Mouse (Mus musculus): ENCODE results near the gene Fgf2. TPM values are rescaled to one million over a fixed set of nuclear protein-coding genes. Genes with fewer than 3 reads are reported as not detected.

The Fgf2 gene
- 0.26 and 0.38 TPM in 2 replicates for polyA plus RNA-seq (2016; fragmentation: Nextera tagmentation; extraction: Ambion mirVana)

- peak within 1 kb of the TSS; percentile 86 for H3K27ac ChIP-seq
- peak; percentile 52 for DNase-seq (ENCODE audit: low spot score)
- peak within 1 kb of the TSS; percentile 86 for H3K4me3 ChIP-seq
- H3K4me1 ChIP-seq (replicated peaks), result peaks cover 18% of the 10 kb centered on the region
- peaks cover 57% of the 10 kb centered on the region for H3K27me3 ChIP-seq (ENCODE audit: insufficient read depth, poor library complexity, severe bottlenecking)
- 1% methylated on average over 75 of the region's 75 CpGs for WGBS
- no peaks in the 10 kb centered on the region; the same call in 1 of the 2 replicates for H3K9me3 ChIP-seq
- no peaks in the 10 kb centered on the region for H3K36me3 ChIP-seq
Measured at GRCm38 (mm10) chr3:37348221-37349165, at the start of gene Fgf2. Gene Fgf2 (plus strand): TSS chr3:37348346.

GRCm38 (mm10) chr3:37299470-37299869, 48.7 kb upstream of the Fgf2 start:
- no peaks in the 10 kb centered on the region for H3K4me1 ChIP-seq (replicated peaks)
- H3K4me3 ChIP-seq, result no peak overlapping the region
- no peak overlapping the region for H3K27ac ChIP-seq
- no peak for DNase-seq (ENCODE audit: low spot score)
- no peaks in the 10 kb centered on the region for H3K36me3 ChIP-seq
- no peaks in the 10 kb centered on the region for H3K27me3 ChIP-seq (ENCODE audit: insufficient read depth, poor library complexity, severe bottlenecking)
- H3K9me3 ChIP-seq, result no peaks in the 10 kb centered on the region
- 83% methylated on average over 3 of the region's 3 CpGs for WGBS

GRCm38 (mm10) chr3:37302685-37303084, 45.5 kb upstream of the Fgf2 start:
- Histone ChIP-seq H3K4me3 (no peak overlapping the region), H3K4me1 (replicated peaks) (no peaks in the 10 kb centered on the region), H3K36me3 (no peaks in the 10 kb centered on the region), H3K9me3 (0 out of 2 replicates have a peak, but pooled peaks cover 7% of the 10 kb centered on the region), H3K27me3 (ENCODE audit: insufficient read depth, poor library complexity, severe bottlenecking) (no peaks in the 10 kb centered on the region), H3K27ac (no peak overlapping the region)
- DNase-seq (ENCODE audit: low spot score), result peak; percentile 48
- WGBS, result 41% methylated on average over 12 of the region's 12 CpGs

- no peaks in the 10 kb centered on the region for H3K27me3 ChIP-seq (ENCODE audit: insufficient read depth, poor library complexity, severe bottlenecking)
- WGBS, result 71% methylated on average over 8 of the region's 8 CpGs
- H3K4me1 ChIP-seq (replicated peaks), result no peaks in the 10 kb centered on the region
- H3K4me3 ChIP-seq, result no peak overlapping the region
- no peaks in the 10 kb centered on the region for H3K36me3 ChIP-seq
- no peak overlapping the region for H3K27ac ChIP-seq
- DNase-seq (ENCODE audit: low spot score), result no peak
- 0 out of 2 replicates have a peak, but pooled peaks cover 7% of the 10 kb centered on the region for H3K9me3 ChIP-seq
Measured at GRCm38 (mm10) chr3:37303392-37304139, 44.6 kb upstream of the Fgf2 start.

GRCm38 (mm10) chr3:37311897-37312369, 36.2 kb upstream of the Fgf2 start:
- H3K4me3 ChIP-seq, result peak overlapping the region; percentile 71
- no peak for DNase-seq (ENCODE audit: low spot score)
- H3K9me3 ChIP-seq, result no peaks in the 10 kb centered on the region
- peaks cover 17% of the 10 kb centered on the region for H3K4me1 ChIP-seq (replicated peaks)
- H3K36me3 ChIP-seq, result no peaks in the 10 kb centered on the region
- peak overlapping the region; percentile 94 for H3K27ac ChIP-seq
- WGBS, result 2% methylated on average over 10 of the region's 10 CpGs
- H3K27me3 ChIP-seq (ENCODE audit: insufficient read depth, poor library complexity, severe bottlenecking), result no peaks in the 10 kb centered on the region

- Histone ChIP-seq H3K4me3 (peak within 1 kb of the TSS; percentile 71), H3K9me3 (no peaks in the 10 kb centered on the region), H3K36me3 (no peaks in the 10 kb centered on the region), H3K4me1 (replicated peaks) (peaks cover 17% of the 10 kb centered on the region), H3K27ac (peak within 1 kb of the TSS; percentile 94), H3K27me3 (ENCODE audit: insufficient read depth, poor library complexity, severe bottlenecking) (no peaks in the 10 kb centered on the region)
- WGBS, result under 1% methylated on average over 54 of the region's 54 CpGs
- peak; percentile 98 for DNase-seq (ENCODE audit: low spot score)
Measured at GRCm38 (mm10) chr3:37312370-37312941, 35.7 kb upstream of the Fgf2 start, which contains the start of the genes Bbs12 and Cetn4. Gene Bbs12 (plus strand): TSS chr3:37312554. Gene Cetn4 (minus strand): TSS chr3:37312708.

- Histone ChIP-seq H3K27me3 (ENCODE audit: insufficient read depth, poor library complexity, severe bottlenecking) (no peaks in the 10 kb centered on the region), H3K4me1 (replicated peaks) (peaks cover 17% of the 10 kb centered on the region), H3K4me3 (peak overlapping the region; percentile 71), H3K36me3 (no peaks in the 10 kb centered on the region), H3K27ac (peak overlapping the region; percentile 23; the same call in 1 of the 2 replicates), H3K9me3 (no peaks in the 10 kb centered on the region)
- DNase-seq (ENCODE audit: low spot score), result no peak
- WGBS, result 57% methylated on average over 1 of the region's 1 CpGs
Measured at GRCm38 (mm10) chr3:37313371-37313770, 34.8 kb upstream of the Fgf2 start.

GRCm38 (mm10) chr3:37316233-37316632, 31.9 kb upstream of the Fgf2 start:
- no peak for DNase-seq (ENCODE audit: low spot score)
- WGBS, result 94% methylated on average over 1 of the region's 1 CpGs
- H3K36me3 ChIP-seq, result peaks cover 23% of the 10 kb centered on the region
- H3K4me1 ChIP-seq (replicated peaks), result peaks cover 17% of the 10 kb centered on the region
- no peak overlapping the region for H3K27ac ChIP-seq
- no peaks in the 10 kb centered on the region for H3K9me3 ChIP-seq
- no peaks in the 10 kb centered on the region for H3K27me3 ChIP-seq (ENCODE audit: insufficient read depth, poor library complexity, severe bottlenecking)
- H3K4me3 ChIP-seq, result no peak overlapping the region

GRCm38 (mm10) chr3:37324310-37324709, 23.8 kb upstream of the Fgf2 start:
- peaks cover 18% of the 10 kb centered on the region for H3K36me3 ChIP-seq
- H3K27me3 ChIP-seq (ENCODE audit: insufficient read depth, poor library complexity, severe bottlenecking), result no peaks in the 10 kb centered on the region
- DNase-seq (ENCODE audit: low spot score), result no peak

GRCm38 (mm10) chr3:37325317-37326112, 22.6 kb upstream of the Fgf2 start:
- H3K4me1 ChIP-seq (replicated peaks), result no peaks in the 10 kb centered on the region
- no peaks in the 10 kb centered on the region for H3K27me3 ChIP-seq (ENCODE audit: insufficient read depth, poor library complexity, severe bottlenecking)
- no peaks in the 10 kb centered on the region for H3K9me3 ChIP-seq
- no peak overlapping the region for H3K4me3 ChIP-seq
- WGBS, result 88% methylated on average over 5 of the region's 5 CpGs
- H3K36me3 ChIP-seq, result peaks cover 7% of the 10 kb centered on the region
- H3K27ac ChIP-seq, result no peak overlapping the region
- no peak for DNase-seq (ENCODE audit: low spot score)

More at GRCm38 (mm10) chr3:37324310-37324709, 23.8 kb upstream of the Fgf2 start:
- Histone ChIP-seq H3K27ac (no peak overlapping the region), H3K4me3 (no peak overlapping the region), H3K4me1 (replicated peaks) (no peaks in the 10 kb centered on the region), H3K9me3 (no peaks in the 10 kb centered on the region)
- WGBS, result 51% methylated on average over 3 of the region's 3 CpGs

- no peak overlapping the region for H3K4me3 ChIP-seq
- no peaks in the 10 kb centered on the region for H3K4me1 ChIP-seq (replicated peaks)
- no peak for DNase-seq (ENCODE audit: low spot score)
- no peaks in the 10 kb centered on the region for H3K27me3 ChIP-seq (ENCODE audit: insufficient read depth, poor library complexity, severe bottlenecking)
- no peak overlapping the region for H3K27ac ChIP-seq
- no peaks in the 10 kb centered on the region for H3K9me3 ChIP-seq
- H3K36me3 ChIP-seq, result no peaks in the 10 kb centered on the region
- 94% methylated on average over 3 of the region's 3 CpGs for WGBS
Measured at GRCm38 (mm10) chr3:37326627-37327026, 21.5 kb upstream of the Fgf2 start.

- no peaks in the 10 kb centered on the region for H3K9me3 ChIP-seq
- H3K36me3 ChIP-seq, result no peaks in the 10 kb centered on the region
- no peaks in the 10 kb centered on the region for H3K27me3 ChIP-seq (ENCODE audit: insufficient read depth, poor library complexity, severe bottlenecking)
- 88% methylated on average over 2 of the region's 2 CpGs for WGBS
- no peak overlapping the region for H3K27ac ChIP-seq
- H3K4me3 ChIP-seq, result no peak overlapping the region
- DNase-seq (ENCODE audit: low spot score), result no peak
- H3K4me1 ChIP-seq (replicated peaks), result no peaks in the 10 kb centered on the region
Measured at GRCm38 (mm10) chr3:37328489-37328888, 19.7 kb upstream of the Fgf2 start.
